ENCODE assay signal across 8 mouse cellular contexts in the genomic region with DNA sequence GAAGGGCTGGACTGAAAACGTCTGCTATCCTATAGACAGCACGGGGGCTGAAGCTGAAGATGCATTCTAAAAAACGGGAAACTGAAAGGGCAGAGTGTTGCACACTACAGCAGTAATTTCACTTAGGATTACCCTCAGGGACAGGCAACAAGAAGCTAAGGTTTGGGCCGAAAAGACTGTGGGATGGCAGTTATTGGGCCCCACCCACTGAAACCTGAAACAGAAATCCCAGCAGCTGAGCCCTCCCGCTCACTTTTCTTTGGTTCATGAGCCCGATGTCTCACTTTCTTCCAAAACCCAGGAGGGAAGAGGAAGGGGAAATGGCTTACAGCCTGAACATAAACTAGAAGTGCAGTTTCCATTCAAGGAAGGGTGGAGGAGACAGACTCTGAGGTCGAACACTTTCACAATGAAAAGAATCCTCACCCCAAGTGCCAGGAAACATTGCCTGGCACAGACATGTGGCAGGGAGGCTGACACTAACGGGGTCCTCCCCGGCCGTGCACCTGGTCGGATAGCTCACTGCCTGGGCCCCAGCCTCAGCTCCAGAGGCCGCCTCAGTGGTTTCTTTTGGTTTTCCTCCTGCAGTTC. TPM values are rescaled to one million over a fixed set of nuclear protein-coding genes. Genes with fewer than 3 reads are reported as not detected.
A peak's percentile ranks its signal among the peaks of the same experiment; 100 is the strongest.
DNase-seq lines count a peak whose midpoint lies in the region; ATAC-seq lines count a peak whose summit lies in the region.

No protein-coding gene starts in this region.

- WGBS in midbrain, embryonic 11.5 days = 54% methylated on average over 12 of the region's 12 CpGs
- WGBS in midbrain, embryonic 14.5 days = 57% methylated on average over 12 of the region's 12 CpGs
- 51% methylated on average over 12 of the region's 12 CpGs for WGBS in heart, embryonic 10.5 days
- 18% methylated on average over 12 of the region's 12 CpGs for WGBS in liver, embryonic 13.5 days (ENCODE audit: insufficient replicate concordance)
- WGBS in stomach, embryonic 15.5 days = 42% methylated on average over 12 of the region's 12 CpGs
- 58% methylated on average over 12 of the region's 12 CpGs for WGBS in forebrain, embryonic 12.5 days

- peak; percentile 85 for DNase-seq in midbrain, embryonic 11.5 days (ENCODE audit: low spot score, missing footprints)
- no peak for DNase-seq in midbrain, embryonic 14.5 days
- no peak for DNase-seq in heart, embryonic 10.5 days (ENCODE audit: low spot score)
- no peak for DNase-seq in liver, embryonic 13.5 days
- DNase-seq in cerebellum, adult 11 months = no peak
- no peak for DNase-seq in left cerebral cortex, adult 9 months (ENCODE audit: low spot score in 2 of 2)

- no peaks in the 10 kb centered on the region for H3K27me3 ChIP-seq in midbrain, embryonic 11.5 days (ENCODE audit: control insufficient read depth, insufficient read depth, low read length)
- no peaks in the 10 kb centered on the region for H3K27me3 ChIP-seq in midbrain, embryonic 14.5 days (ENCODE audit: control insufficient read depth, insufficient read depth, low read length)
- H3K27me3 ChIP-seq in heart, embryonic 10.5 days (ENCODE audit: insufficient read depth, poor library complexity, severe bottlenecking) = no peaks in the 10 kb centered on the region
- no peaks in the 10 kb centered on the region; the same call in 1 of the 2 replicates for H3K27me3 ChIP-seq in liver, embryonic 13.5 days
- no peaks in the 10 kb centered on the region for H3K27me3 ChIP-seq in stomach, embryonic 15.5 days (replicated peaks)
- no peaks in the 10 kb centered on the region for H3K27me3 ChIP-seq in forebrain, embryonic 12.5 days

- ATAC-seq in midbrain, embryonic 11.5 days (ENCODE audit: low FRiP score) = no peak
- no peak for ATAC-seq in midbrain, embryonic 14.5 days (ENCODE audit: low FRiP score, low TSS enrichment)
- ATAC-seq in liver, embryonic 13.5 days (ENCODE audit: low read depth) = no peak
- ATAC-seq in stomach, embryonic 15.5 days (ENCODE audit: insufficient read depth, low FRiP score, low read depth) = no peak
- ATAC-seq in forebrain, embryonic 12.5 days (ENCODE audit: low FRiP score) = no peak

- H3K9ac ChIP-seq in midbrain, embryonic 11.5 days (ENCODE audit: low read length) = no peak overlapping the region
- H3K9ac ChIP-seq in midbrain, embryonic 14.5 days (replicated peaks; ENCODE audit: low read length) = no peak overlapping the region
- no peak overlapping the region for H3K9ac ChIP-seq in liver, embryonic 13.5 days
- no peak overlapping the region; the same call in 1 of the 2 replicates for H3K9ac ChIP-seq in stomach, embryonic 15.5 days
- H3K9ac ChIP-seq in forebrain, embryonic 12.5 days = no peak overlapping the region

- no peak overlapping the region for H3K4me3 ChIP-seq in midbrain, embryonic 11.5 days (ENCODE audit: low read depth, low read length)
- H3K4me3 ChIP-seq in midbrain, embryonic 14.5 days (replicated peaks; ENCODE audit: low read depth, low read length) = no peak overlapping the region
- no peak overlapping the region for H3K4me3 ChIP-seq in heart, embryonic 10.5 days
- H3K4me3 ChIP-seq in liver, embryonic 13.5 days (replicated peaks) = no peak overlapping the region
- H3K4me3 ChIP-seq in stomach, embryonic 15.5 days (replicated peaks) = no peak overlapping the region
- H3K4me3 ChIP-seq in forebrain, embryonic 12.5 days (replicated peaks) = no peak overlapping the region

- H3K4me2 ChIP-seq in midbrain, embryonic 11.5 days = no peak overlapping the region
- H3K4me2 ChIP-seq in midbrain, embryonic 14.5 days (ENCODE audit: low read length) = no peak overlapping the region
- H3K4me2 ChIP-seq in liver, embryonic 13.5 days = peak overlapping the region; percentile 9; the same call in 1 of the 2 replicates
- peak overlapping the region; percentile 32; the same call in 1 of the 2 replicates for H3K4me2 ChIP-seq in stomach, embryonic 15.5 days
- no peak overlapping the region for H3K4me2 ChIP-seq in forebrain, embryonic 12.5 days

- H3K36me3 ChIP-seq in midbrain, embryonic 11.5 days (ENCODE audit: control insufficient read depth, insufficient read depth, low read length) = no peaks in the 10 kb centered on the region
- no peaks in the 10 kb centered on the region for H3K36me3 ChIP-seq in midbrain, embryonic 14.5 days (ENCODE audit: control insufficient read depth, insufficient read depth, low read length)
- H3K36me3 ChIP-seq in heart, embryonic 10.5 days = peaks cover 5% of the 10 kb centered on the region; the same call in 1 of the 2 replicates
- H3K36me3 ChIP-seq in liver, embryonic 13.5 days = no peaks in the 10 kb centered on the region
- no peaks in the 10 kb centered on the region for H3K36me3 ChIP-seq in stomach, embryonic 15.5 days
- no peaks in the 10 kb centered on the region for H3K36me3 ChIP-seq in forebrain, embryonic 12.5 days (replicated peaks)

- no peaks in the 10 kb centered on the region for H3K9me3 ChIP-seq in midbrain, embryonic 11.5 days (ENCODE audit: control insufficient read depth, low read length)
- no peaks in the 10 kb centered on the region for H3K9me3 ChIP-seq in midbrain, embryonic 14.5 days (ENCODE audit: control insufficient read depth, low read length)
- no peaks in the 10 kb centered on the region; the same call in 1 of the 2 replicates for H3K9me3 ChIP-seq in heart, embryonic 10.5 days
- no peaks in the 10 kb centered on the region for H3K9me3 ChIP-seq in liver, embryonic 13.5 days (replicated peaks)
- no peaks in the 10 kb centered on the region for H3K9me3 ChIP-seq in stomach, embryonic 15.5 days
- no peaks in the 10 kb centered on the region for H3K9me3 ChIP-seq in forebrain, embryonic 12.5 days

- H3K4me1 ChIP-seq in midbrain, embryonic 11.5 days (ENCODE audit: control insufficient read depth, insufficient read depth, low read length) = no peaks in the 10 kb centered on the region; the same call in 1 of the 2 replicates
- no peaks in the 10 kb centered on the region for H3K4me1 ChIP-seq in midbrain, embryonic 14.5 days (ENCODE audit: control insufficient read depth, insufficient read depth, low read length)
- H3K4me1 ChIP-seq in heart, embryonic 10.5 days = peaks cover 37% of the 10 kb centered on the region
- 0 out of 2 replicates have a peak, but pooled peaks cover 5% of the 10 kb centered on the region for H3K4me1 ChIP-seq in liver, embryonic 13.5 days (replicated peaks)
- H3K4me1 ChIP-seq in stomach, embryonic 15.5 days = 0 out of 2 replicates have a peak, but pooled peaks cover 5% of the 10 kb centered on the region
- H3K4me1 ChIP-seq in forebrain, embryonic 12.5 days = 0 out of 2 replicates have a peak, but pooled peaks cover 3% of the 10 kb centered on the region

- H3K27ac ChIP-seq in midbrain, embryonic 11.5 days (ENCODE audit: low read depth, low read length) = no peak overlapping the region
- no peak overlapping the region for H3K27ac ChIP-seq in midbrain, embryonic 14.5 days (replicated peaks; ENCODE audit: low read depth, low read length)
- H3K27ac ChIP-seq in heart, embryonic 10.5 days = peak overlapping the region; percentile 47; the same call in 1 of the 2 replicates
- H3K27ac ChIP-seq in liver, embryonic 13.5 days = no peak overlapping the region
- peak overlapping the region; percentile 51; the same call in 1 of the 2 replicates for H3K27ac ChIP-seq in stomach, embryonic 15.5 days
- H3K27ac ChIP-seq in forebrain, embryonic 12.5 days = no peak overlapping the region

RNA-seq across cellular contexts. Expression of a gene that starts 33.5 kb away (rescaled TPM):
- 7.1 and 8.4 TPM in 2 replicates for polyA plus RNA-seq in midbrain, embryonic 11.5 days (2014; fragmentation: Nextera tagmentation; extraction: Ambion mirVana)
- polyA plus RNA-seq in midbrain, embryonic 14.5 days (2014; fragmentation: Nextera tagmentation; extraction: Ambion mirVana) = 2.0 and 6.3 TPM in 2 replicates
- polyA plus RNA-seq in heart, embryonic 10.5 days (2016; fragmentation: Nextera tagmentation; extraction: Ambion mirVana) = 27.7 and 37.4 TPM in 2 replicates
- 1.2 and 1.6 TPM in 2 replicates for polyA plus RNA-seq in liver, embryonic 13.5 days (2015; fragmentation: Nextera tagmentation; extraction: Ambion mirVana)
- 9.8 and 10.1 TPM in 2 replicates for polyA plus RNA-seq in stomach, embryonic 15.5 days (2015; fragmentation: Nextera tagmentation; extraction: Ambion mirVana)
- polyA plus RNA-seq in forebrain, embryonic 12.5 days (2016; fragmentation: Nextera tagmentation; extraction: Ambion mirVana) = 6.4 and 8.8 TPM in 2 replicates

Comparison
In these comparisons a context has a peak if more than half of its experiments do, and no peak if none do; other contexts are left out.
1. H3K27ac ChIP-seq: peak in heart, embryonic 10.5 days (single experiment) and stomach, embryonic 15.5 days (single experiment); none in midbrain, embryonic 11.5 days (single experiment), midbrain, embryonic 14.5 days (single experiment), liver, embryonic 13.5 days (single experiment) and forebrain, embryonic 12.5 days (single experiment).
2. H3K4me2 ChIP-seq: peak in liver, embryonic 13.5 days (single experiment) and stomach, embryonic 15.5 days (single experiment); none in midbrain, embryonic 11.5 days (single experiment), midbrain, embryonic 14.5 days (single experiment) and forebrain, embryonic 12.5 days (single experiment).